Mouse (Mus musculus): ENCODE measurements around the gene Mrpl45.
"Not testable (repeated sequence)": the region's sequence is repeated elsewhere in the genome, so short reads cannot be mapped to it uniquely, and the experiment has no call there.

The Mrpl45 gene

DNA sequence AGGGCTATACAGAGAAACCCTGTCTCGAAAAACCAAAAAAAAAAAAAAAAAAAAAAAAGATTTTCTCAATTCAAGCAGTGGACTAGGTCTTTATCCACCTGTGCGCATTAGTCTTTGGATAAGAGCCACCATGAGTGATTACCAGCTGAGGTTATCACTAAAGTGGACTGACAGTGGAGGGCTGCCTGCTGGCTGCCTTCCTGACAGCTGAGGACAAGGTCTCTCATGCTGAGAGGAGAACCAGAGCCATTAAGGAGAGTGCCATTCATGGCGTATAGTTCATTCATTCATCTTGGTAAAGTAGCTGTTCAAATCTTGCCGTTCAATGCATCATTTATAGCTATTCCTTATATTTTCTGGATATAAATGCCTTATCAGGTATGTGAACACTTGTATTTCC lies 19.0 kb upstream of the Mrpl45 start:
- DNase-seq: no peak

DNA sequence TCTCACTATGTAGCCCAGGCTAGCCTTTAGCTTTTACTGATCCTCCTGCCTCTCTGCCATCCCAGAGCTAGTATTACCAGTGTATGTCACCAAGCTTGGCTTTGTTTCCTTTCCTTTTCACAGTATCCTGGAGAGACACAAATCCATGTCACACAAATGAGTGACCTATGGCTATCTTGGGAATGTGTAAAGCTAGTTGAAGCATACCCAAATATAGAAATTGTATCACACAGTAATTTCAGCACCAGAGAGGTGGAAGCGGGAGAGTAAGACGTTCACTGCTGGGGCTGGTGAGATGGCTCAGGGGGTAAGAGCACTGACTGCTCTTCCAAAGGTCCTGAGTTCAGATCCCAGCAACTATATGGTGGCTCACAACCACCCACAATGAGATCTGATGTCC lies 15.6 kb upstream of the Mrpl45 start:
- no peak for DNase-seq

DNA sequence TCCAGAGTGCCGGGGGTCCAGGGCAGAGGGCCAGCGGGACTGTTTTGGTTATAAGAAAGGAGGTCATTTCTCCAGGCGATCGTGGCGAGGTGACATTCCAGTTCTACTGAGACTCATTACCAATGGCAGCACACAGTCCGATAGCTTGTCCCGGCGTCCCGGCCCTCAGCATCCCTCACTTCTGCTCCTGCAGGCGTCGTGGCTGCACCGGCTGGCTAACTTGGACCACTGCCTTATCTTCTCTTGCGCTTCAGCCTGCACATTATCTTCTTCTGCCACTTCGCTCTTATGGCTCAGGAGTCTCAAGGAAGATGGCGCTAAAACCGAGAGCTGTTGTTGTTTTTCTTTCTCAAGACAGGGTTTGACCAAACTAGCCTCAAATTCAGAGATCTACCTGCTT lies 14.1 kb upstream of the Mrpl45 start:
- no peak for DNase-seq

DNA sequence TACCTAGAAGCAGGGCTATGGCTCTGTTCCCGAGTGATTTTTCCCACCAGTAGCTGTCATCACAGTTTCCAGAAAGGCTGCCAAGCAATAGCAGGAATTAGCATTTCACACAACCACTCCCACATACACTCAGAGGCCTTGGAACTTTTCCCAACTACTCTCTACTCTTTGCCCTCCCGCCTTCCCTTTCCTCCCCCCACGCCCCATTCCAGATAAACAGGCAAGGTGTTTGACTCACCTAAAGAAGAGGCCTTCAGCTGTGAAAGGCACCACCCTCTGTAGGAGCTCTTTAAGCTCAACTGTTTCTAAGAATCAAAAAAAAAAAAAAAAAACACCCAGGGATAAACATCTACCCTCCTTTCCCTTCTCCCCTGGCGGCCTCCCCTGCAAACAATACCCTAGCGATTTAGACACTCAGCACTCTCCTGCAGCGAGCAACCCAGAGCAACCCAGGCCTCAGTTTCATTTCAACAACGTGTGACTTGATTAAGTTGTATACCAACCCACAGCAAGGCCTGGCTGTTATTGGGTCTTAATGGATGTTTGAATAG lies 13.2 kb upstream of the Mrpl45 start:
- no peak for DNase-seq

DNA sequence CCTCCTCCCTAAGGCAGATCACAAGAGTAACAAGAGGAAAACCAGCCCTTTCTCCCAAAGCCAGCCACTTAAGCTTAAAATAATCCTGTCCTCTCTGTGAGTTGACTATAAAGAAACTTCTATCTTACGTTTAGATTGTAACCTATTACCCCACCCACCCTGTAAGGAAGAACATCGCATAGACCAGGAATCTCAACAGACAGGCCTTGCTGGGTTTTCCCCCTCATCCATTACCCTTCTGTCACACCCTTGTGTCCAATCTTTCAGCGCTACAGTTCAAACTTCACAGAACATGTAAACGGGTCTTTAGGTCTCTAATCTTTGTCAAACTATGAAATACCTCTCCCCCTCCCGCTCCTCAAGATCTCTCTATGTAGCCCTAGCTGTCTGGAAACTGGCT lies 10.9 kb upstream of the Mrpl45 start:
- DNase-seq: no peak

DNA sequence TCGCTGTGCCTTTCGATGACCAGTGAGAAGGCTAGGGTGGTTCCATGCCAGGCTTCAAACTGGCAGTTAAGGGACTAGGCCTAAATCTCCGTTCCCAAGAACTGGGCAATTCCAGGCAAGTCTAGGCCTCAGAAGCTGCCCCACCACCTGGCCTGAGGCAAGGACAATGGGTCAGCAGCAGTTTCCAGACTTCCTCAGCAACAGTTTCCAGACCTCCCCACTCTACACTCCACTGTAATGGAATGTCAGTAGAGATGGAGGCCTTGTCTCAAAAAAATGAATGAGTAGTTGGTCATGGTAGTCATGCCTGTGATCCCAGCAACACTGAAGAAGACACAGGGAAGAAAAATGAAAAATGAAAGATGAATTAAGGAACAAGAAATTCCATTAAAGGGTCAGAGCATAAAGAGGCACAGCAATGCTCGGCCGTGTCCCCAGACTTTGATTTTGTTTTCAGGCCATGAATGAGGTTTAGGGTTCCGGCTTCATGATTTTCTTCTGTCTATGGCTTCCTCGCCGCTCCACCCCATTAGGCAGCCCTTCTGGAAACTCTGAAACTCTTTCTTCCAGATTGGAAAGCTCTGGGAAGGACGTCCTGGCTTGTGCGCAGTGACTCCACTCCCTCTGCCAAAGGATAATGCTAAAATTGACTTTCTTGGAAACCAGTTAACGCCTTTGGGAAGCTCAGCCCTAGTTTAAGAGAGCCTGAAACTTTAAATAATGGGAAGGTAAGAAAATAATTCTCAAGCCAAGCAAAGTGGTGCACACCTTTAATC lies 8.0 kb upstream of the Mrpl45 start:
- no peak for DNase-seq

DNA sequence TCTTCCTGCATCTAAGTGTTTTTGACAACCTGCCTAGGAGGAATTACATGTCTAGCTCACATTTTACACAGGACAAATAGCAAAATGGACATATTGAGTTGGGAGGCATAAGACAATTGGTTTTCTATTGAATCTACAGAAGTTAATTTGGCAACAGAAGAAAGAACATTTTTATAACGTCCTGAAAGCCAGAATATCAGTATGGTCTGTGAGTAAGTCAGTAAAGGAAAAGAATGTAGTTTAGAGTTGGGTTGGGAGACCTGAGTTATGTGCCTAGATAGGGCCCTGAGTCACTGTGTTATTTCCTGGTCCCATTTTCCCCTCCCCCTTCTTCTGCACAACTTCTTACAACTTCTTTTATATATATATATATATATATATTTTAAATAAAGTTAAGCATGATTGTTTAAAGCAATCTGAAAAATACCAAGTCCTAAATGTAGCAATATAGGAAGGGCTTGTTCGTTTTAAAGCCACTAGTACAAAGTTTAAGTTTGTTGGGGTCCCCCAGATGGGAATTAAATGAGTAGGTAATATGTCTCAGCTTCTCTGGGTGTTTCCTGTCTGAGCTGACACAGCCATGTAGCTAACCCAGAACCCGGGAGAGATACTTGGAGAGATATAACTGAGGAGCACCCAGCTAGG lies 6.6 kb upstream of the Mrpl45 start:
- no peak for DNase-seq

DNA sequence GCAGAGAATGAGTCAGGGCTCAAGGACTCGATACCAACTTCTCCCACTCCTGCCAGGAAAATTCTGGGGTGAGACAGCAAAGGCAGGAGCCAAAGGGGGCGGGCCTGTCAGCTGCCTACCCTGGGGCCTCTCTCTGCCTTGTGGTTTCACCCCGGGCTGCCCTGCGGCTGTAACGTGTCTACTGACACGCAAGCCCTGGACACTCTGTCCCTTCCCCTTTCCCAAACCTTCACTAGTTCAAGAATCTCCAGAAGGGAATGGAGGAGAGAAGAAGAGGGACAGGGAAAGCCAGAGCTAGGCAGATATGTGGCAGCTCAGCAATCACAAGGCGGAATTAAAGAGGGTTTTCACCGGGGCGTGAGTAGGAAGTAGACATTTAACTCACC lies 6.1 kb upstream of the Mrpl45 start:
- peak; percentile 32 to 38 for DNase-seq

DNA sequence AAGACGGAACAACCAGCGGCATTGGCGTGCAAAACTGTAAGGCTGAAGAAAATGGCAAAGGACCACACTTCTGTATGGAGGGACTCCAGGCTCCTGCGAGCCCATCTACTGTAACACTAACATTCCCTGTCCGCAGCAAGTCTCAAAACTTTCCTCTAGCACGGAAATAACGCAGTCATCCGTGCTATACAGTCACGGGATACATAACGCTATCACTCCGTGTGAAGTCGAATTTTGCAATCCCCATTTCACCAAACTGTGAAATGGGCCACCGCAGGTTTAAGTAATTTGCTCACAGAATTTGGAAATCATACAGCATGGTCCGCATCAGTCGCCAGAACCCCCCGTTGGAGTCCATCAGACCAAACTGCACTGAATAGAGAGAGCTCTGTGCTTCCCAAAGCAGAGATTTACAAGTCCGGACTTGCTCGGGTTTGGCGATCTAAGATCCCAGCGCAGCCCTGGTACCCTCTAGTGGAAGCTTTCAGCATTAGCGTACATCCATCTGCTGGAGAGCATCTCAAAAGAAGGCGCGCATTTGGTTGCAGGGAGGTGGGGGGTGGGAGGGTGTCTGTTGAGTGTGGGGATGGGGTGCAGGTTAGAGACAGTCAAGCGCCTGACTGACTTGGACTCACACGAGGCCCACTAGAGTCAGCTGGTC lies 5.5 kb upstream of the Mrpl45 start:
- peak; percentile 64 to 66 for DNase-seq

DNA sequence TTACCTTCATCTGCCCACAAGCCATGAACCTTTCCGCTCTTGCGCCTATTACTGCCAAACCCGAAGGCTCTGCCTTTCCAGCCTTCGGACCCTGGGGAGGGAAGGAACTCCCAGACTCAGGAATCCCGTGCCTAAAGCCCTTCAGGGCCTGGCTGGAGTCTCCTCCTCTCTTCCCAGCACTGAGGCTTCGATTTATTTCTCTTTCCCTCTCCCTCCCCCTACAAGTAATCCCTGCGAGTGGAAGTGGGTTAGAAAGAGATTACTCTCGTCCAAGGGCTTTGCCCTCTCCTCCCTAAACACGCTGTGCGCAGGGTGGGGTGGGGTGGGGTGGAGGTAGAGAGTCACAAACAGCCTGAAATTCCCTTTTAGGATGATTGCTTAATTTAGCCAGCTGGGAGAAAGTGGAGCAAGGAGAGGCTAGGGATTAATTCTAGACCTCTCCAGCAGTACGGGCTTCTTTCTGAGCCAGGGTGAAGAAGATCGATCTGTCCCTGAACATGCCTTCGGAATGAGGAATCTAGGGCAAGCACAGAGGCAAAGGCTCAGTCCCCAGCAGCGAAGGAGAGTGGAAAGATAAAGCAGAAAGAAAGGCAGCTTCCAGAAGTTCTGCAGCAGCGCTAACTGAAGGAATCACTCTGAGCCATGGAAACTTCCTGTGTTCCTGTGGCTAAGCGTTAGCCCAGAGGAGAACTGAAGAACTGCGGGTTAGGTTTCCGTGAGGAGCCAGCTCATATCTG lies 4.5 kb upstream of the Mrpl45 start:
- no peak for DNase-seq

DNA sequence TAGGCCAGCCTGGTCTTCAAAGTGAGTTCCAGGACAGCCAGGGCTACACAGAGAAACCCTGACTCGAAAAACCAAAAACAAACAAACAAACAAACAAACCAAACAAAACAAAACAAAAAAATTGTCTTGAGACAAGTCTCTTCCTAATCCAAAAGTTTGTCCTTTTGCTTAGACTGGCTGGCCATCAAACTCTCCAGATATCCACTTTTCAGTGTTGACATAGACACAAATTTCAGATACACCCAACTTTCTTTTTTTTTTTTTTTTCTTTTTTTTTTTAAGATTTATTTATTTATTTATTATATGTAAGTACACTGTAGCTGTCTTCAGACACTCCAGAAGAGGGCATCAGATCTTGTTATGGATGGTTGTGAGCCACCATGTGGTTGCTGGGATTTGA lies 2.6 kb upstream of the Mrpl45 start:
- not testable (repeated sequence) for DNase-seq

DNA sequence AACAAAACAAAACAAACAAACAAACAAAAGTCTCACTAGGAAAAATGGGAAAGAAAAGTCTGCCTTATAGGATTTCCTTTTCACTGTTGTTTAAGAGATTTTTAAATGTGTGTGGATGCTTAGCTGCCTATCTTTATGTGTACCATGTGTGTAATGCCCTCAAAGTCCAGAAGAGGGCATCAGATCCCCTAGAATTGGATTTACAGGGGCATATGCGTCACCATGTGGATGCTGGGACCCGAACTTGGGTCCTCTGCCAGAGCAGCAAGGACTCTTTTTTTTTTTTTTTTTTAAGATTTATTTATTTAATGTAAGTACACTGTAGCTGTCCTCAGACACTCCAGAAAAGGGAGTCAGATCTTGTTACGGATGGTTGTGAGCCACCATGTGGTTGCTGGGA lies 1.4 kb upstream of the Mrpl45 start:
- peak; percentile 53 to 57 for DNase-seq

DNA sequence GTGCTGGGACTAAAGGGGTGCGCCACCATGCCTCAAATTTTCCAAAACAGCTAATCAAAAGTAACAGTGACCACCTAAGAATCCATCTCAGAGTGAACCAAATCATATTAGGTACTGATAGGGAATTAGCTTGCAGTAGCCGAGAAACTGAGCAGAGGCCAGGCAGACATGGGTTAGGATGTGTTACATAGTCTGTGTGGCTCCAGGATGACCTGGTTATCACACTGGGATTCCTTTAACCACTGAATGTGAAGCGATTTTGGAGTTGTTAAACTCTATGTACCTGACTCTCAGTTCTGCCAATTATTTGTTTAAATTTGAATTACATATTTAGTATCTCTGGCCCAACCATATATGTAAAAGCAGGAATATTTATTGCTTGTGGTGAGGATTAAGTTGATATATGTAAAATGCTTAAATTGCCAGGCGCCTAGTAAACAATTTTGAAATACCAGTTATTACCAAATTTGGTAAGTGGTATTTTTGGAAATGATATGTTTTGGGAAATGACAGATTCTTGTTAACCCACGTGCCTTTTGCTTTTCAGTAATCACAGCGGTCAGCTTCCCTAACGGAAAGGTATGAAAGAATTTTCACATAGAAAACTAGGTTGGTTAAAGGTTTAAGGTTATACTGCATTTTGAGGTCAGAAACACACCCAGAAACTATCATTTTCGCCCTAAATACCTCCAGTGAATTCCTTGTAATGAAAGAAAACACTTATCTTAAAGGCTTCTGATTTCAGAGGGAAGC lies 589 bp upstream of the Mrpl45 start:
- peak in 1 of 2 experiments; percentile 8 for DNase-seq

DNA sequence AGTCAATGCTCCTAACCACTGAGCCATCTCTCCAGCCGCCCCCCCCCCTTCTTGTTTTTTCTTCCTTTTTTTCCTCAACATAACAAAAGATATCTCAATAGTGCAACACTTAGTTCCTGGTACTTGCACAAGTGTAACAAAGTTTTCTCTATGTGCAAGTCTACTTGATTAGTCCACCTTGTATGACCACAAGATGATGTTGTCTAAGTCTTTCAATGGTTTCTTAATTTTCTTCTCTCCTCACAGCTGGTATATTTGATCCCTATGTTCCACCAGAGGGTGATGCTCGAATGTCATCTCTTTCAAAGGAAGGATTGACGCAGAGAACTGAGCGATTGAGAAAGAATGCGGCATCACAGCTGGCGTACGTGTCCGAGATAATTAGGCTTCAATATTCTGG lies 5.7 kb downstream of the Mrpl45 start:
- DNase-seq: no peak

DNA sequence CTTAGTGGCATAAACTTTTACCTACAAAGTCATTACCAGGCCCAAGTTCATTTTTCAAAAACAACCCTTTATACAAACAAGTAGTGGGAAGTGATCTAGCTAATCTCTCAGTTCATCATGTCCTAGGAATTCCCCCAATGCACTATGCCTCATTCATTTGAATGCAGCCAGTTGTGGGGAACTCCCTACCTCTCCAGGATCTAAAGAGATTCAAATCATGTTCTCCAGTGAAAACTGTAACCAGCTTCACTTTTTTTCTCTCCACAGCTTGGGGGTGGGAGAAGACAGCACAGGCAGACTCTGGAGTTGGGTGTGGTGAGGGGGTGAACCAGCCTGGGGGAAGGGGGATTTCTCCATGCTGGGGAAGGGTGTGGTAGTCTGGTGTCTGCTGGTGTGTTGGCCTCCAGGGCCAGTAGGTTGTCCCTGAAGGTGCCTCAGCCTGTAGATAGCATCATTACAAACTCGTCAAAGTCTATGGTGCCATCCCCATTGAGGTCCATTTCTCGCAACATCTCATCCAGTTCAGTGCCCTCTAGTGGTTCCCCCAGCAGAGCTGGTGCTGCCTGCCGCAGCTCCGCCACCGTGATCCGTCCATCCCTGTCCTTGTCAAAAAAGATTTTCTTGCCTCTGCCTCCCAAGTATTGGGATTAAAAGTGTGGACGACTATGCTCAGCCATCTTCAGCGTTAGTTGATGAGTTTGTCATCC lies 6.5 kb downstream of the Mrpl45 start:
- DNase-seq: not testable (repeated sequence)

DNA sequence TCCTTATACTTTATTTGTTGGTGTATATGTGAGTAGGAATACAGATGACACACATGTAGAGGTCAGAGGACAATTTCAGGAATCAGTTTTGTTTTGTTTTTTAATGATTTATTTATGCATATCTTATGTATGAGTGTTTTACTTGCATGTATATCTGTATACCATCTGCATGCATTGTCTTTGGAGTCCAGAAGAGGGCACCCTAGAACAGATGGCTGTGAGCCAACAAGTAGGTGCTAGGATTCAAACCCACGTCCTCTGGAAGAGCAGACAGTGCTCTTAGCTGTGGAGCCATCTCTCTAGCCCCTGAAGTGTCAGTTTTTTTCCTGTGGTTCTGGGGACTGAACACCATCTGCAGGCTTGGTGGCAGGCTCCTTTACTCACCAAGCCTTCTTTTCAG lies 9.7 kb downstream of the Mrpl45 start:
- DNase-seq: peak in 1 of 2 experiments; percentile 25

DNA sequence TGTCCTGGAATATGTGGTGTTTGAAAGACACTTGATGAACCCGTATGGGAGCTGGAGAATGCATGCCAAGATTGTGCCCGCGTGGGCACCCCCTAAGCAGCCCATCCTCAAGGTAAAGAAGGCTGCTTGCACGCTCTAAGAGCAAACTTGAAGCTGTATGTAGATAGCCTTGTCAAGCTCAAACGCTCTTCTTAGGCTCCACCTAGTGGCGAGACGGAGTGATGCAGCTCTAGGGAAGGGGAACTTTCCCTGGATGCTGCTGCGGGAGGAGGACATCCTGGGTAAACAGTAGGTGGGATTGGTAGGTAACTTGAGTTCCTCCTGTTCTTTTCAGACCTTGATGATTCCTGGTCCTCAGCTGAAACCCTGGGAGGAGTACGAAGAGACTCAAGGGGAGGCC lies 12.6 kb downstream of the Mrpl45 start:
- DNase-seq: peak; percentile 59 to 63

DNA sequence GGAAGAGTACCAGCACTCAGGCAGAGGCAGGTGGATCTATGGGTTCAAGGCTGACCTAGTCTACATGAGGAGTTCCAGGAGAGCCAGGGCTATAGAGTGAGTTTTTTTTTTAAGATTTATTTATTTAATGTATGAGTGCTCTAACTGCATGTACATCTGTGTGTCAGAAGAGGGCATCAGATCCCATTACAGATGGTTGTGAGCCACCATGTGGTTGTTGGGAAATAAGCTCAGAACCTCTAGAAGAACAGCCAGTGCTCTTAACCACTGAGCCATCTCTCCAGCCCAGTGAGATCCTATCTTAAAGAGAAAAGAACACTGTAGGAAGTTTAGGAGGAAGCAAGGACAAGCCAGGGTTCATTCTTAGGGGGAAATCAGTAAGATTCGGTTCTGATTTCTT lies 14.8 kb downstream of the Mrpl45 start:
- DNase-seq: no peak

DNA sequence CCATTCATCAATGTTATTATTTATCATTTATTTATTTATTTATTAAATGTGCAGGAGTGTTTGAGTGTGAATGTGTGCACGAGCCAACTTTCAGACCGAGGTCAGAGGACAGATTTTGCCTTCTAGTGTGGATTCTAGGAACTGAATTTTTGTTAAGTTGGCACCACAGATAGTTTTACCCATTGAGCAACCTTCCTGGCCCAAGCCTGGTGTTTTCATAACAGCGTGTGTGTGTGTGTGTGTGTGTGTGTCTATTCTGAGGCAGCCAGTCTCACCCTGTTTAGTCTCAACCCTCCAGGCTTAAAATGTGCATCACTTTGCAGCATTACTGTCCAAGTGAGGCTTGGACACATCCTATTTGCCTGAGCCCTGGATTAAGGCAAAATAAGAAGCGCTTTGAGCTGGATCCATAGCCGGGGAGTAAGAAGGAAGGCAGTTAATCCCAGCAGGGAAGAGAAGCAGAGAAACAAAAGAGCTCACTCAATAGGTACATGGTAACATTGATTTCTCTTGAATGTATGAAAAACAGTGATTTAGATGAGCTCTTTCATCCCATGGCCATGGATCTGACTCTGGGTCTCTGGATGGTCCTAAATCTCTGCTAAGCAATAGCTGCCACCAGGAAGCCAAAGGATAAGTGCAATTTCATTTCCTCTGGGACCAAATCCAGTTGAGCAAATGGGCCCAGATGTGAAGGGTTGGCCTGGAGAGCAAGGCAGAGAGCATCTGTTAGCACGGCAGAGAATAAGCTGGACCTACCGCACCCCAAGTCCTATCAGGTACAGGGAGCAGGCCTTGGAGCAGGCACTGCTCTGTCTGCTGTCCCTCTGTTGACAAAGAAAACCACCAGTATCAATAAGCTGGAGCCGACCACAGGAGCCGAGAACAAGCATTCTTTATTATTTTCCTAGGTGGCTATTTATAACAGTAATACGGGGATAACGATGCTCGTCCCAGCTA lies 16.0 kb downstream of the Mrpl45 start:
- DNase-seq: no peak

DNA sequence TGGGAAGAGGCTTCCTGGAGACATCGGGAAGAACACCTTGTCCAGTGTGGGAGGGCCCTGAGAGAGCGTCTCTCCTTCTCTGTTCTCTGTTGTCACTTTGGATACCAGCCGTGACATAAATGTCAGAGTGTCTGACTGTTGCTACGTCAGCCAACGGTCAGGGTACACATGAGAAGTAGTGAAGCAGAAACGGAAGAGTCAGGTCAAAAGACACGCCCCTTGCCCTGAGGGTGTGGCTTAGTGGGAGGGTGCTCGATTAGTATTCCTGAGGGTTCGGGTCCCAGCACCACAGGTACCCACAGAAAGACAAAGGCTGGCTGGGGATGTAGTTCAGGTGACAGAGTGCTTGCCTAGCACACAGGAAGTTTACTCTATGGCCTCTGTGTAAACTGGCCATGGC lies 17.5 kb downstream of the Mrpl45 start:
- peak; percentile 45 to 50 for DNase-seq

DNA sequence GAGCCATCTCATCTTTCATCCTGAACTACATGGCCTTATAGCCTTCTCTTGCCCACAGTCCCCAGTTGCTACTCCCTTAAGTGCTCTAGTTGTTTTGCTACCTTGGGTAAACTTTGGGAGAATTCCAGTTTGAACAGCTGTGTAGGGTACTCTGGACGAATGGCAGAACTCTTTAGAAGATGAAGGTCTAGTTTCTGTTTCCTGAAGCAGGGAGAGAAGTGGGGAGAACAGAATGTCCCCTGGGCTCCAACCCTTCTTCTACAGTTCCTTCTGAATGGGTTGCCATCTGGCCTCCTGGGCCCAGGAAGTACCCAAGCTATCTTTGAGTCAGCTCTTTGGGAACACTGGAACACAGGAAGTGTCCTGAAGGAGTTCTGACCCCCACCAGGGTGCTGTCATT lies 18.4 kb downstream of the Mrpl45 start:
- DNase-seq: no peak
